ENCODE assay signal across 21 mouse cellular contexts in the genomic region with DNA sequence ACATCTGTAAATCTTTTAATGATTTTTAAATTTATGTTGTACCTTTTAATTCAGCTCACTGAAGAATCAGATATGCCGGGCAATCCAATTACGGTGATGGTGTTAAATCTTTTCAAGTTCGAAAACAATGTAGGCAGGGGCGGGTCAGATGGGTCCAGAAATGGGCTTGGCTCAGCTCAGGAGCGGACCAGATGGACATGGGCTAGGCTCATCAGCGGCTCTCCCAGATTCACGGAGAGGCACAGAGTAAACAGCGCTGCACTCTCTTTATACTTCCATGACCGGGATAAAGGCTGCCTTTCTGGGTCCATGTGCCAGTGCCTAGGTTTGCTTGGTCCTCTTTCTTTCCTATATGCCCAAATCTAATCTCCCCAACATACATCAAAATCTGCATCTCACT.
DNase-seq lines count a peak whose midpoint lies in the region; ATAC-seq and TF ChIP-seq lines count a peak whose summit lies in the region.
"Had no signal": no experiment of that assay in that cellular context is flagged by ENCODE, and none has a peak within 500 bp of the region (broad histone marks: within the 10 kb centered on the region; RNA-seq: fewer than 3 reads in every experiment).

No protein-coding gene starts in this region.

- no peak overlapping the region for H3K4me2 ChIP-seq in liver, postnatal 0 days (ENCODE audit: low read depth, low read length)
- H3K4me2 ChIP-seq: embryonic facial prominence, embryonic 13.5 days; forebrain, embryonic 13.5 days; heart, embryonic 13.5 days; hindbrain, embryonic 12.5 days had no signal

- 27% methylated on average over 9 of the region's 9 CpGs for WGBS in cerebellum, adult 2 months
- WGBS in liver, postnatal 0 days (ENCODE audit: insufficient replicate concordance), result 85% methylated on average over 9 of the region's 9 CpGs

- H3K4me1 ChIP-seq in cerebellum, adult 2 months (ENCODE audit: control insufficient read depth, insufficient read depth, low read length), result no peaks in the 10 kb centered on the region; the same call in 1 of the 2 replicates
- no peaks in the 10 kb centered on the region for H3K4me1 ChIP-seq in liver, postnatal 0 days (ENCODE audit: insufficient read depth)
- H3K4me1 ChIP-seq: embryonic facial prominence, embryonic 13.5 days; forebrain, embryonic 13.5 days; heart, embryonic 13.5 days; hindbrain, embryonic 12.5 days had no signal

- no peak overlapping the region for H3K9ac ChIP-seq in liver, postnatal 0 days (replicated peaks)
- H3K9ac ChIP-seq: embryonic facial prominence, embryonic 13.5 days; forebrain, embryonic 13.5 days; forebrain, postnatal 0 days; heart, embryonic 13.5 days; hindbrain, embryonic 12.5 days had no signal

- no peak for TF ChIP-seq POLR2A in cerebellum, adult 2 months (IDR thresholded peaks at IDR 0.05; ENCODE audit: borderline replicate concordance, insufficient read depth, low read length)

- ATAC-seq in liver, postnatal 0 days, result no peak
- no peak for ATAC-seq in erythroid progenitor cell, adult 5-6 weeks (replicated peaks; ENCODE audit: low FRiP score, poor library complexity, severe bottlenecking)
- ATAC-seq: forebrain, embryonic 13.5 days; forebrain, postnatal 0 days; hindbrain, postnatal 0 days had no signal

- H3K36me3 ChIP-seq in liver, postnatal 0 days (replicated peaks; ENCODE audit: insufficient read depth, low read length), result no peaks in the 10 kb centered on the region
- H3K36me3 ChIP-seq: embryonic facial prominence, embryonic 13.5 days; heart, embryonic 13.5 days; hindbrain, embryonic 12.5 days had no signal

- no peaks in the 10 kb centered on the region for H3K9me3 ChIP-seq in liver, postnatal 0 days (ENCODE audit: low read length)
- H3K9me3 ChIP-seq: embryonic facial prominence, embryonic 13.5 days; forebrain, embryonic 13.5 days; heart, embryonic 13.5 days; hindbrain, embryonic 12.5 days had no signal

- H3K27ac ChIP-seq in cerebellum, adult 2 months (ENCODE audit: insufficient read depth, low read length), result no peak overlapping the region
- H3K27ac ChIP-seq in liver, postnatal 0 days (ENCODE audit: low read depth), result no peak overlapping the region
- H3K27ac ChIP-seq: embryonic facial prominence, embryonic 13.5 days; forebrain, embryonic 13.5 days; gastrocnemius, adult 2 months; heart, embryonic 13.5 days; hindbrain, embryonic 12.5 days; hindbrain, postnatal 0 days had no signal

- TF ChIP-seq EP300 in liver, postnatal 0 days (IDR thresholded peaks at IDR 0.05; ENCODE audit: low read depth), result no peak

- H3K4me3 ChIP-seq in cerebellum, adult 2 months (replicated peaks; ENCODE audit: insufficient read depth, low read depth, low read length), result no peak overlapping the region
- H3K4me3 ChIP-seq in liver, postnatal 0 days (ENCODE audit: low read depth, low read length), result no peak overlapping the region
- H3K4me3 ChIP-seq: embryonic facial prominence, embryonic 13.5 days; forebrain, embryonic 13.5 days; gastrocnemius, adult 2 months; heart, embryonic 13.5 days; hindbrain, embryonic 12.5 days had no signal

- DNase-seq in left cerebral cortex, postnatal 4 days, result peak; percentile 16
- no peak for DNase-seq in left cerebral cortex, postnatal 36 days (ENCODE audit: low spot score in 2 of 2)
- peak; percentile 45 to 62 for DNase-seq in cerebellum, adult 2 months
- peak; percentile 60 to 71 for DNase-seq in cerebellum, postnatal 14 days
- DNase-seq in liver, postnatal 0 days, result no peak
- DNase-seq in layer of hippocampus, adult 9-11 months, result no peak
- DNase-seq: adrenal gland, adult 2 months; adrenal gland, postnatal 25 days; forebrain, postnatal 0 days; gastrocnemius, adult 2 months; gastrocnemius, postnatal 25 days; heart, postnatal 4 days; kidney, adult 11 months; kidney, adult 9 months had no signal

- TF ChIP-seq CTCF in cerebellum, adult 2 months (IDR thresholded peaks at IDR 0.05; ENCODE audit: borderline replicate concordance, insufficient read depth, low read depth, low read length), result no peak
- no peak for TF ChIP-seq CTCF in liver, postnatal 0 days (IDR thresholded peaks at IDR 0.05; ENCODE audit: low read depth)

- H3K27me3 ChIP-seq in cerebellum, adult 2 months (ENCODE audit: control insufficient read depth, insufficient read depth, low read length), result no peaks in the 10 kb centered on the region
- H3K27me3 ChIP-seq in liver, postnatal 0 days (ENCODE audit: insufficient read depth, low read length), result no peaks in the 10 kb centered on the region
- H3K27me3 ChIP-seq: CH12.LX; embryonic facial prominence, embryonic 13.5 days; forebrain, embryonic 13.5 days; heart, embryonic 13.5 days; hindbrain, embryonic 12.5 days had no signal

- intact Hi-C loops in left cerebral cortex, postnatal 4 days (cut with DNase I), result no loop called here
- intact Hi-C loops in left cerebral cortex, postnatal 36 days (cut with DNase I), result no loop called here

Comparison
In these comparisons a context has a peak if more than half of its experiments do, and no peak if none do; other contexts are left out.
1. DNase-seq: peak in left cerebral cortex, postnatal 4 days (single experiment), cerebellum, adult 2 months (2 of 2) and cerebellum, postnatal 14 days (2 of 2); none in left cerebral cortex, postnatal 36 days (0 of 2), liver, postnatal 0 days (single experiment) and layer of hippocampus, adult 9-11 months (single experiment).